Mouse (Mus musculus): ENCODE data around the gene Tor1b.

DNA sequence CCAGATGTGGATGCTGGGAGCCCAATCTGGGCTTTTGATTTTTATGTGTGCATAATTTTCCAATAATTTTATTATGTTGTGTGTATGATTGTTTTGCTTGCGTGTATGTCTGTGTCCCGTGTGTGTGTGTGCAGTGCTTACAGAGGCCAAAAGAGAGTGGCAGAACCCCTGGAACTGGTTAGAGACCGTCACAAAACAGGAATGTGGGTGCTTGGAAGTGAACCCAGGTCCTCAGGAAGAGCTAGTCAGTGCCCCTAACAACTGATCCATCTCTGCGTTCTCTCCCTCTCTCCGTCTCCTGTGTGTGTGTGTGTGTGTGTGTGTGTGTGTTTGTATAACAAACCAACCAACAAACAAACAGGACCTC lies 319 bp upstream of the Tor1b start:
- TF ChIP-seq CTCF (IDR thresholded peaks at IDR 0.05; ENCODE audit: low read depth) (no peak), EP300 (IDR thresholded peaks at IDR 0.05; ENCODE audit: low read depth) (no peak)

All from heart, postnatal 0 days (tissue).